Mouse (Mus musculus) small intestine, adult 2 months (tissue): ENCODE results near the gene Dmpk. TPM values are rescaled to one million over a fixed set of nuclear protein-coding genes. Genes with fewer than 3 reads are reported as not detected.

Experiments used
- H3K27ac ChIP-seq: fragments of 200-500 bp; 2 replicates; pipeline ENCODE4 v1.5.1; 2012; ENCODE audit warnings: low read depth, low read length, control low read depth, inconsistent platforms; ENCODE audit not compliant: insufficient read depth
- H3K27me3 ChIP-seq: fragments of 200-500 bp; 2 replicates; pipeline ENCODE4 v1.6.1; 2012; ENCODE audit warnings: mild to moderate bottlenecking, moderate library complexity, low read length, inconsistent platforms; ENCODE audit not compliant: control insufficient read depth, insufficient read depth
- H3K36me3 ChIP-seq: fragments of 200-500 bp; 2 replicates; pipeline ENCODE4 v1.6.1; 2012; ENCODE audit warnings: mild to moderate bottlenecking, low read length, control low read depth, inconsistent platforms; ENCODE audit not compliant: control insufficient read depth, insufficient read depth
- H3K4me1 ChIP-seq: fragments of 200-500 bp; 2 replicates; pipeline ENCODE4 v1.6.1; 2012; ENCODE audit warnings: low read length, inconsistent platforms, mixed read lengths; ENCODE audit not compliant: control insufficient read depth, insufficient read depth, insufficient read length
- H3K4me3 ChIP-seq: fragments of 200-500 bp; 2 replicates; pipeline ENCODE4 v1.5.1; 2012; ENCODE audit warnings: low read depth, mild to moderate bottlenecking, control low read depth, inconsistent platforms, low read length, moderate library complexity
- CTCF ChIP-seq: fragments of 200-500 bp; IDR thresholded peaks from 2 replicates; pipeline ENCODE4 v1.5.1; 2012; ENCODE audit warnings: low read depth, mild to moderate bottlenecking, control low read depth, inconsistent platforms, low read length, moderate library complexity, mixed read lengths; ENCODE audit not compliant: insufficient replicate concordance, insufficient read length; ENCODE audit errors: extremely low read depth
- POLR2A ChIP-seq: fragments of 200-500 bp; IDR thresholded peaks from 2 replicates; pipeline ENCODE4 v1.6.1; 2012; ENCODE audit warnings: low read depth, mild to moderate bottlenecking, control low read depth, inconsistent platforms, low read length, moderate library complexity
- WGBS: fragments of 180-500 bp; shearing (Covaris S2); methylation state at CpG from one replicate; pipeline ENCODE4 v1.1.7; 2018; 5-methylcytosine and 5-hydroxymethylcytosine counted together
- polyA plus RNA-seq: library from polyadenylated mRNA; depleted of rRNA; stranded (reverse); fragments of >200 nt; gene quantifications from 2 replicates; pipeline ENCODE4 v1.2.3, GENCODE M21; 2012; rRNA removed

Dmpk gene
- polyA plus RNA-seq: 353 and 387 TPM in 2 replicates

- peak within 1 kb of the TSS; percentile 44 for H3K4me3 ChIP-seq
- WGBS: 18% methylated on average over 10 of the region's 10 CpGs
- no peaks in the 10 kb centered on the region for H3K36me3 ChIP-seq
- peak within 1 kb of the TSS; percentile 52 for H3K27ac ChIP-seq
- H3K27me3 ChIP-seq: no peaks in the 10 kb centered on the region; the same call in 1 of the 2 replicates
- TF ChIP-seq CTCF (no peak), POLR2A (no peak; the same call in 1 of the 2 replicates)
- peaks cover 17% of the 10 kb centered on the region for H3K4me1 ChIP-seq
These were observed at the start of gene Dmpk for GRCm38 (mm10) chr7:19083701-19084100. Gene Dmpk (plus strand): TSS chr7:19083849.

GRCm38 (mm10) chr7:19044616-19045015, 39.0 kb upstream of the Dmpk start:
- Histone ChIP-seq H3K27me3 (no peaks in the 10 kb centered on the region), H3K27ac (no peak overlapping the region), H3K4me1 (no peaks in the 10 kb centered on the region), H3K4me3 (no peak overlapping the region), H3K36me3 (peaks cover 95% of the 10 kb centered on the region)
- no peak for TF ChIP-seq CTCF
- TF ChIP-seq POLR2A: no peak
- 93% methylated on average over 6 of the region's 6 CpGs for WGBS

- Histone ChIP-seq H3K4me3 (no peak overlapping the region), H3K27me3 (no peaks in the 10 kb centered on the region), H3K4me1 (no peaks in the 10 kb centered on the region), H3K27ac (no peak overlapping the region), H3K36me3 (peaks cover 92% of the 10 kb centered on the region)
- no peak for TF ChIP-seq POLR2A
- WGBS: 90% methylated on average over 11 of the region's 11 CpGs
These were observed 37.2 kb upstream of the Dmpk start for GRCm38 (mm10) chr7:19046286-19047069.

- Histone ChIP-seq H3K4me1 (no peaks in the 10 kb centered on the region), H3K4me3 (no peak overlapping the region), H3K27me3 (no peaks in the 10 kb centered on the region), H3K27ac (no peak overlapping the region), H3K36me3 (peaks cover 80% of the 10 kb centered on the region)
- WGBS: 86% methylated on average over 14 of the region's 14 CpGs
- TF ChIP-seq CTCF (no peak), POLR2A (no peak)
These were observed 35.6 kb upstream of the Dmpk start for GRCm38 (mm10) chr7:19048006-19048527.

- Histone ChIP-seq H3K4me1 (no peaks in the 10 kb centered on the region), H3K27me3 (no peaks in the 10 kb centered on the region), H3K36me3 (peaks cover 71% of the 10 kb centered on the region), H3K4me3 (no peak overlapping the region), H3K27ac (no peak overlapping the region)
- no peak for TF ChIP-seq POLR2A
- no peak for TF ChIP-seq CTCF
- 85% methylated on average over 5 of the region's 5 CpGs for WGBS
These were observed 34.4 kb upstream of the Dmpk start for GRCm38 (mm10) chr7:19049252-19049651.

- Histone ChIP-seq H3K27me3 (no peaks in the 10 kb centered on the region), H3K4me3 (no peak overlapping the region), H3K4me1 (no peaks in the 10 kb centered on the region), H3K27ac (no peak overlapping the region), H3K36me3 (peaks cover 62% of the 10 kb centered on the region)
- TF ChIP-seq POLR2A (no peak), CTCF (no peak)
- 77% methylated on average over 8 of the region's 8 CpGs for WGBS
These were observed 33.5 kb upstream of the Dmpk start for GRCm38 (mm10) chr7:19050172-19050571.

- Histone ChIP-seq H3K27me3 (no peaks in the 10 kb centered on the region), H3K4me3 (no peak overlapping the region), H3K36me3 (peaks cover 52% of the 10 kb centered on the region), H3K4me1 (no peaks in the 10 kb centered on the region), H3K27ac (no peak overlapping the region)
- 75% methylated on average over 4 of the region's 4 CpGs for WGBS
- TF ChIP-seq CTCF (no peak), POLR2A (no peak)
These were observed 32.5 kb upstream of the Dmpk start for GRCm38 (mm10) chr7:19051161-19051560.
